Comparison of ENCODE assay signal across 35 mouse cellular contexts in genomic region chr4:101712563-101712962, GRCm38 (mm10). TPM values are rescaled to one million over a fixed set of nuclear protein-coding genes. Genes with fewer than 3 reads are reported as not detected.
DNase-seq lines count a peak whose midpoint lies in the region; ATAC-seq and TF ChIP-seq lines count a peak whose summit lies in the region.
"Had no signal": no experiment of that assay in that cellular context is flagged by ENCODE, and none has a peak within 500 bp of the region (broad histone marks: within the 10 kb centered on the region; RNA-seq: fewer than 3 reads in every experiment).

No protein-coding gene starts in this region.

- peaks cover 14% of the 10 kb centered on the region for H3K4me1 ChIP-seq in hindbrain, embryonic 10.5 days (replicated peaks)
- H3K4me1 ChIP-seq in hindbrain, embryonic 11.5 days (replicated peaks; ENCODE audit: control insufficient read depth, insufficient read depth, low read length): no peaks in the 10 kb centered on the region
- peaks cover 21% of the 10 kb centered on the region for H3K4me1 ChIP-seq in embryonic facial prominence, embryonic 14.5 days (ENCODE audit: control insufficient read depth, insufficient read depth, low read length)
- H3K4me1 ChIP-seq in limb, embryonic 12.5 days (replicated peaks): peaks cover 35% of the 10 kb centered on the region
- H3K4me1 ChIP-seq: liver, embryonic 12.5 days had no signal

- no peak for TF ChIP-seq POLR2A in brain, embryonic 14.5 days (IDR thresholded peaks at IDR 0.05; ENCODE audit: borderline replicate concordance, extremely low read depth, insufficient read depth, insufficient read length, poor library complexity, severe bottlenecking)

- TF ChIP-seq CTCF in brain, embryonic 14.5 days (IDR thresholded peaks at IDR 0.05; ENCODE audit: borderline replicate concordance, extremely low read depth, insufficient read depth, insufficient read length): no peak

- no peaks in the 10 kb centered on the region for H3K9me3 ChIP-seq in hindbrain, embryonic 10.5 days
- H3K9me3 ChIP-seq in hindbrain, embryonic 11.5 days (ENCODE audit: control insufficient read depth, low read length): no peaks in the 10 kb centered on the region
- no peaks in the 10 kb centered on the region for H3K9me3 ChIP-seq in embryonic facial prominence, embryonic 14.5 days (ENCODE audit: control insufficient read depth, low read length)
- no peaks in the 10 kb centered on the region for H3K9me3 ChIP-seq in limb, embryonic 12.5 days
- H3K9me3 ChIP-seq: forebrain, embryonic 12.5 days; heart, embryonic 10.5 days; liver, embryonic 12.5 days; neural tube, embryonic 15.5 days had no signal

- peaks cover 23% of the 10 kb centered on the region for H3K27me3 ChIP-seq in hindbrain, embryonic 10.5 days (ENCODE audit: insufficient read depth, poor library complexity, severe bottlenecking)
- H3K27me3 ChIP-seq in hindbrain, embryonic 11.5 days (ENCODE audit: control insufficient read depth, insufficient read depth, low read length): peaks cover 9% of the 10 kb centered on the region
- peaks cover 9% of the 10 kb centered on the region; the same call in 1 of the 2 replicates for H3K27me3 ChIP-seq in embryonic facial prominence, embryonic 14.5 days (replicated peaks; ENCODE audit: control insufficient read depth, insufficient read depth, low read length)
- H3K27me3 ChIP-seq in limb, embryonic 12.5 days: peaks cover 19% of the 10 kb centered on the region

- ATAC-seq in hindbrain, embryonic 11.5 days (ENCODE audit: low FRiP score): no peak
- peak; percentile 50; the same call in 1 of the 2 replicates for ATAC-seq in embryonic facial prominence, embryonic 14.5 days (ENCODE audit: low read depth)
- peak; percentile 52; the same call in 1 of the 2 replicates for ATAC-seq in limb, embryonic 12.5 days (ENCODE audit: insufficient number of reproducible peaks, insufficient read depth, low FRiP score, low TSS enrichment, low read depth)
- ATAC-seq: activated CD4-positive, CD25-positive, alpha-beta regulatory T cell, adult 4 months; intestine, postnatal 0 days; liver, embryonic 12.5 days; lung, postnatal 0 days had no signal

- H3K4me3 ChIP-seq in hindbrain, embryonic 10.5 days: no peak overlapping the region
- no peak overlapping the region for H3K4me3 ChIP-seq in hindbrain, embryonic 11.5 days (ENCODE audit: low read depth, low read length)
- no peak overlapping the region for H3K4me3 ChIP-seq in embryonic facial prominence, embryonic 14.5 days (ENCODE audit: low read depth, low read length)
- H3K4me3 ChIP-seq in limb, embryonic 12.5 days (replicated peaks): no peak overlapping the region
- H3K4me3 ChIP-seq: erythroblast, embryonic 14.5 days; forebrain, embryonic 12.5 days; heart, embryonic 10.5 days; liver, embryonic 12.5 days; neural tube, embryonic 15.5 days had no signal

- H3K4me2 ChIP-seq in hindbrain, embryonic 11.5 days (replicated peaks; ENCODE audit: low read depth, low read length): no peak overlapping the region
- no peak overlapping the region for H3K4me2 ChIP-seq in embryonic facial prominence, embryonic 14.5 days (ENCODE audit: low read depth, low read length)
- H3K4me2 ChIP-seq in limb, embryonic 12.5 days: no peak overlapping the region; the same call in 1 of the 2 replicates
- H3K4me2 ChIP-seq: forebrain, embryonic 12.5 days; hindbrain, embryonic 14.5 days; liver, embryonic 12.5 days; neural tube, embryonic 15.5 days had no signal

- no peaks in the 10 kb centered on the region for H3K36me3 ChIP-seq in hindbrain, embryonic 10.5 days
- no peaks in the 10 kb centered on the region for H3K36me3 ChIP-seq in hindbrain, embryonic 11.5 days (ENCODE audit: control insufficient read depth, insufficient read depth, low read length)
- H3K36me3 ChIP-seq in embryonic facial prominence, embryonic 14.5 days (ENCODE audit: control insufficient read depth, insufficient read depth, low read length): no peaks in the 10 kb centered on the region
- H3K36me3 ChIP-seq in limb, embryonic 12.5 days: no peaks in the 10 kb centered on the region
- H3K36me3 ChIP-seq: forebrain, embryonic 12.5 days; heart, embryonic 10.5 days; liver, embryonic 12.5 days; neural tube, embryonic 15.5 days had no signal

- 59% methylated on average over 1 of the region's 1 CpGs for WGBS in hindbrain, embryonic 10.5 days
- WGBS in hindbrain, embryonic 11.5 days: 48% methylated on average over 1 of the region's 1 CpGs
- WGBS in embryonic facial prominence, embryonic 14.5 days: 7% methylated on average over 1 of the region's 1 CpGs
- WGBS in limb, embryonic 12.5 days: 6% methylated on average over 1 of the region's 1 CpGs

- H3K9ac ChIP-seq in hindbrain, embryonic 11.5 days (ENCODE audit: low read depth, low read length): no peak overlapping the region
- H3K9ac ChIP-seq in embryonic facial prominence, embryonic 14.5 days (ENCODE audit: low read depth, low read length): no peak overlapping the region
- no peak overlapping the region for H3K9ac ChIP-seq in limb, embryonic 12.5 days (replicated peaks)
- H3K9ac ChIP-seq: forebrain, embryonic 12.5 days; hindbrain, embryonic 14.5 days; liver, embryonic 12.5 days; neural tube, embryonic 15.5 days had no signal

- peak overlapping the region; percentile 72; the same call in 1 of the 2 replicates for H3K27ac ChIP-seq in hindbrain, embryonic 10.5 days
- H3K27ac ChIP-seq in hindbrain, embryonic 11.5 days (ENCODE audit: low read depth, low read length): no peak overlapping the region
- no peak overlapping the region for H3K27ac ChIP-seq in embryonic facial prominence, embryonic 14.5 days (replicated peaks; ENCODE audit: low read depth, low read length)
- H3K27ac ChIP-seq in limb, embryonic 12.5 days: peak overlapping the region; percentile 89
- H3K27ac ChIP-seq: forebrain, embryonic 12.5 days; heart, embryonic 10.5 days; hindbrain, embryonic 14.5 days; liver, embryonic 12.5 days; neural tube, embryonic 15.5 days had no signal

- no peak for DNase-seq in hindbrain, embryonic 10.5 days (ENCODE audit: low spot score)
- no peak for DNase-seq in hindbrain, embryonic 11.5 days (ENCODE audit: low spot score)
- DNase-seq in brain, embryonic 14.5 days (ENCODE audit: low read depth): peak; percentile 20
- DNase-seq in embryonic facial prominence, embryonic 14.5 days (ENCODE audit: low spot score): peak; percentile 52
- no peak for DNase-seq in spleen, postnatal 10 days (ENCODE audit: low spot score in 2 of 2)
- DNase-seq in adrenal gland, adult (ENCODE audit: inconsistent age in 2 of 2, low spot score in 1 of 2): no peak
- no peak for DNase-seq in adrenal gland, adult 2 months
- DNase-seq: adrenal gland, postnatal 10 days; cerebellum, adult 11 months; cerebellum, adult 9-11 months; embryo, embryonic 11 days; gastrocnemius, postnatal 14 days; heart, postnatal 36 days; kidney, adult 9 months; kidney, postnatal 36 days; left cerebral cortex, postnatal 4 days; lung, adult 18-20 months; lung, postnatal 4 days; midbrain, embryonic 14.5 days; retina, postnatal 1 day; right cerebral cortex, postnatal 25 days; thymus, adult 18-20 months; thymus, postnatal 25 days had no signal

RNA-seq across cellular contexts. Expression of gene Lepr, which starts 4.6 kb away (rescaled TPM):
- polyA plus RNA-seq in hindbrain, embryonic 10.5 days (2016; fragmentation: Nextera tagmentation; extraction: Ambion mirVana): 2.3 and 2.5 TPM in 2 replicates
- 5.3 and 6.5 TPM in 2 replicates for polyA plus RNA-seq in hindbrain, embryonic 11.5 days (2014; fragmentation: Nextera tagmentation; extraction: Ambion mirVana)
- polyA plus RNA-seq in brain, embryonic 14.5 days (2012; rRNA removed): 1.7 and 3.5 TPM in 2 replicates
- 16.0 and 16.2 TPM in 2 replicates for polyA plus RNA-seq in embryonic facial prominence, embryonic 14.5 days (2014; fragmentation: Nextera tagmentation; extraction: Ambion mirVana)
- polyA plus RNA-seq in limb, embryonic 12.5 days (2016; fragmentation: Nextera tagmentation; extraction: Ambion mirVana): 3.3 and 3.9 TPM in 2 replicates
- 10 to 100 TPM; 10.3 to 10.9 TPM for total RNA-seq in adrenal gland, adult 2 months (2021)
- polyA plus RNA-seq in adrenal gland, adult 2 months (2012; rRNA removed): 0.65 and 1.5 TPM in 2 replicates
- total RNA-seq: granulocyte monocyte progenitor cell, adult 5-6 weeks; megakaryocyte-erythroid progenitor cell, adult 5-6 weeks had no signal
- polyA plus RNA-seq: erythroblast, embryonic 14.5 days had no signal

Comparison
In these comparisons a context has a peak if more than half of its experiments do, and no peak if none do; other contexts are left out.
1. H3K27ac ChIP-seq: peak in hindbrain, embryonic 10.5 days (single experiment) and limb, embryonic 12.5 days (single experiment); none in hindbrain, embryonic 11.5 days (single experiment) and embryonic facial prominence, embryonic 14.5 days (single experiment).
2. DNase-seq: peak in brain, embryonic 14.5 days (single experiment) and embryonic facial prominence, embryonic 14.5 days (single experiment); none in hindbrain, embryonic 10.5 days (single experiment), hindbrain, embryonic 11.5 days (single experiment), spleen, postnatal 10 days (0 of 2), adrenal gland, adult (0 of 2) and adrenal gland, adult 2 months (single experiment).